Mouse (Mus musculus) intestine, embryonic 16.5 days (tissue): ENCODE measurements around the gene Ajuba. TPM values are rescaled to one million over a fixed set of nuclear protein-coding genes. Genes with fewer than 3 reads are reported as not detected.

ENCODE experiments used
- ATAC-seq: fragments of 200-750 bp; cut with Nextera tagmentation; 2 replicates; pipeline ENCODE4 v1.8.0; 2017; ENCODE audit warnings: moderate TSS enrichment, moderate library complexity
- H3K27ac ChIP-seq: fragments of 300-500 bp; sonication (generic); 2 replicates; pipeline ENCODE4 v1.5.1; 2014; ENCODE audit warnings: mild to moderate bottlenecking, low read length
- H3K27me3 ChIP-seq: fragments of 300-500 bp; sonication (generic); replicated peaks from 2 replicates; pipeline ENCODE4 v1.6.1; 2014; ENCODE audit warnings: low read length, control low read depth, mixed read lengths; ENCODE audit not compliant: control insufficient read depth, insufficient read depth
- H3K36me3 ChIP-seq: fragments of 300-500 bp; sonication (generic); 2 replicates; pipeline ENCODE4 v1.6.1; 2014; ENCODE audit warnings: low read length, control low read depth; ENCODE audit not compliant: control insufficient read depth, insufficient read depth
- H3K4me1 ChIP-seq: fragments of 300-500 bp; sonication (generic); 2 replicates; pipeline ENCODE4 v1.6.1; 2014; ENCODE audit warnings: low read length, control low read depth, mixed read lengths; ENCODE audit not compliant: control insufficient read depth, insufficient read depth
- H3K4me2 ChIP-seq: fragments of 300-500 bp; sonication (generic); 2 replicates; pipeline ENCODE4 v1.6.1; 2014; ENCODE audit warnings: low read depth, low read length, control low read depth
- H3K4me3 ChIP-seq: fragments of 300-500 bp; sonication (generic); 2 replicates; pipeline ENCODE4 v1.5.1; 2014; ENCODE audit warnings: mild to moderate bottlenecking, low read length
- H3K9ac ChIP-seq: fragments of 300-500 bp; sonication (generic); 2 replicates; pipeline ENCODE4 v1.6.1; 2014; ENCODE audit warnings: low read depth, low read length
- H3K9me3 ChIP-seq: fragments of 300-500 bp; sonication (generic); 2 replicates; pipeline ENCODE4 v1.6.1; 2016; ENCODE audit warnings: low read length, control low read depth; ENCODE audit not compliant: control insufficient read depth
- WGBS: fragments of 180-500 bp; shearing (Covaris S2); extraction: QIAGEN DNeasy Blood & Tissue Kit; methylation state at CpG from one replicate; pipeline ENCODE4 v1.1.7; 2014; 5-methylcytosine and 5-hydroxymethylcytosine counted together
- polyA plus RNA-seq: library from polyadenylated mRNA; unstranded; fragments of >200 nt; fragmentation: Nextera tagmentation; extraction: Ambion mirVana; gene quantifications from 2 replicates; pipeline ENCODE4 v1.2.1, GENCODE M21; 2015

Ajuba gene
- polyA plus RNA-seq, 1 experiment from 2014 or later: 13.1 TPM

GRCm38 (mm10) chr14:54609962-54610361 lies 32.6 kb upstream of the Ajuba start:
- Histone ChIP-seq H3K4me2 (no peak overlapping the region), H3K4me1 (no peaks in the 10 kb centered on the region), H3K27me3 (no peaks in the 10 kb centered on the region), H3K4me3 (no peak overlapping the region), H3K36me3 (0 out of 2 replicates have a peak, but pooled peaks cover 2% of the 10 kb centered on the region), H3K9me3 (no peaks in the 10 kb centered on the region), H3K27ac (no peak overlapping the region), H3K9ac (no peak overlapping the region)
- WGBS: 85% methylated on average over 4 of the region's 4 CpGs
- ATAC-seq: no peak

GRCm38 (mm10) chr14:54609245-54609644 lies 31.9 kb upstream of the Ajuba start:
- Histone ChIP-seq H3K27ac (no peak overlapping the region), H3K4me2 (no peak overlapping the region), H3K4me1 (no peaks in the 10 kb centered on the region), H3K4me3 (no peak overlapping the region), H3K27me3 (no peaks in the 10 kb centered on the region), H3K9ac (no peak overlapping the region), H3K36me3 (0 out of 2 replicates have a peak, but pooled peaks cover 2% of the 10 kb centered on the region), H3K9me3 (no peaks in the 10 kb centered on the region)
- 56% methylated on average over 4 of the region's 4 CpGs for WGBS
- ATAC-seq: no peak

GRCm38 (mm10) chr14:54607226-54607625 lies 29.9 kb upstream of the Ajuba start:
- Histone ChIP-seq H3K9ac (no peak overlapping the region), H3K4me1 (peaks cover 6% of the 10 kb centered on the region; the same call in 1 of the 2 replicates), H3K4me2 (no peak overlapping the region)

GRCm38 (mm10) chr14:54605752-54606321 lies 28.5 kb upstream of the Ajuba start, which contains the start of gene 4931414P19Rik:
4931414P19Rik (minus strand) TSS chr14:54605993.
- Histone ChIP-seq H3K4me3 (peak within 1 kb of the TSS; percentile 61), H3K4me2 (peak within 1 kb of the TSS; percentile 79), H3K4me1 (peaks cover 6% of the 10 kb centered on the region; the same call in 1 of the 2 replicates), H3K27me3 (no peaks in the 10 kb centered on the region), H3K9ac (peak within 1 kb of the TSS; percentile 76), H3K36me3 (no peaks in the 10 kb centered on the region), H3K27ac (peak within 1 kb of the TSS; percentile 78), H3K9me3 (no peaks in the 10 kb centered on the region)
- peak; percentile 56 for ATAC-seq
- under 1% methylated on average over 39 of the region's 39 CpGs for WGBS

More at GRCm38 (mm10) chr14:54607226-54607625, 29.9 kb upstream of the Ajuba start:
- Histone ChIP-seq H3K9me3 (no peaks in the 10 kb centered on the region), H3K27ac (no peak overlapping the region), H3K36me3 (0 out of 2 replicates have a peak, but pooled peaks cover 2% of the 10 kb centered on the region), H3K4me3 (no peak overlapping the region), H3K27me3 (no peaks in the 10 kb centered on the region)
- WGBS: 53% methylated on average over 8 of the region's 8 CpGs
- ATAC-seq: no peak

DNA sequence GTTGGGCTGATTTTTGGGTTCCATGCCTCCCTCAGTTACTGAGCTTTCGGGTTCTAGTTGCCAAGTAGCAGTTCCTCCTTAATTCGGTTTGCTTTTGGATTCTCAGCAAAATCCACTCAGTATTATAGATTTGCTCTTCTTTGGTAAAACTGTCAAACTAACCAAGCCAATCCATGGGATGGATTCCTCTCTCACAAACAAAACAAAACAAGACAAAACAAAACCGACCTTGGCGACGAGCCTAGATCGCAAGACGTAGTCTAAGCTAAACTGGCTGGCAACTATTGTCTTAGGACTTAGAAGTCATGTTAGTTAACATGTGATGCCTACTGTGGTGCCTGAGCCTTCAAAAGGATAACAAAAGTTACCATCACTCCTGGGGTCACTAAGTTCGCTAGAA lies 26.3 kb upstream of the Ajuba start:
- H3K9ac ChIP-seq: peak overlapping the region; percentile 89; the same call in 1 of the 2 replicates
- WGBS: 83% methylated on average over 8 of the region's 8 CpGs
- no peaks in the 10 kb centered on the region for H3K27me3 ChIP-seq
- peak overlapping the region; percentile 77 for H3K4me3 ChIP-seq
- peaks cover 6% of the 10 kb centered on the region; the same call in 1 of the 2 replicates for H3K4me1 ChIP-seq
- H3K4me2 ChIP-seq: peak overlapping the region; percentile 50; the same call in 1 of the 2 replicates
- ATAC-seq: no peak
- peak overlapping the region; percentile 87 for H3K27ac ChIP-seq
- H3K36me3 ChIP-seq: no peaks in the 10 kb centered on the region
- H3K9me3 ChIP-seq: no peaks in the 10 kb centered on the region

DNA sequence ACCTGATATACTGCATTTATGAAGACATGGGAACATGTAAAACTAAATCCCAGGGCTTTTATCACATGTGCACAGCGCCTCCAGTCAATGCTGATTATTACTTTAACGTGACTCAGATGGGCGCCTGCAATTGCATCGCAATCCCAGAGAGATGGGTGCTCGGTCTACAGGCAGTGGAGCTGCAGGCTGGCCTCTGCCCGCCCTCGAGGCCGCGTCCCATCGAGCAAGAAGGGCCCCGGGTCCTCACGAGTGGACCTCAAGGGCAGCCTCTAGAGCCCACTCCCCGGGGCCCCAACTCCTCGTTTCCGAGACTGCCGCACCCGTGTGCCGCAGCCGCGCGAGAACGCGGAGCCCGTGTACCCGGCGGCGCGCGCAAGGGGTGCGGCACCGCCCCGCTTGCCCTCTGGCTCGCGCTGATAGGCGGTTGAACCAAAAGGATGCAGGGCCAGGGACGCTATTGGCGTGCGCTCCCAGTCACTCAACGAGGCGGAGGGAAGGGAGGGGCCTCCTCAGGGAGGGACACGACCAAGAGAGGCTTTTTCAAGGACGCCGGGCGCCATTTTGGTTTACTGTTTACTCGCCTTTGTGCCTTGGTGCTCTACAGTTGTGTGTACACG lies 25.8 kb upstream of the Ajuba start:
- ATAC-seq: peak; percentile 99
- peak overlapping the region; percentile 77 for H3K4me3 ChIP-seq
- peak overlapping the region; percentile 50 for H3K4me2 ChIP-seq
- under 1% methylated on average over 46 of the region's 46 CpGs for WGBS
- no peaks in the 10 kb centered on the region for H3K27me3 ChIP-seq
- H3K9me3 ChIP-seq: no peaks in the 10 kb centered on the region
- peaks cover 6% of the 10 kb centered on the region; the same call in 1 of the 2 replicates for H3K4me1 ChIP-seq
- peak overlapping the region; percentile 97 for H3K27ac ChIP-seq
- peak overlapping the region; percentile 89 for H3K9ac ChIP-seq
- no peaks in the 10 kb centered on the region for H3K36me3 ChIP-seq

- no peaks in the 10 kb centered on the region for H3K27me3 ChIP-seq
- no peaks in the 10 kb centered on the region for H3K9me3 ChIP-seq
- 38% methylated on average over 4 of the region's 4 CpGs for WGBS
- peak overlapping the region; percentile 89 for H3K9ac ChIP-seq
- peak overlapping the region; percentile 77 for H3K4me3 ChIP-seq
- ATAC-seq: peak; percentile 8
- peak overlapping the region; percentile 97 for H3K27ac ChIP-seq
- H3K4me1 ChIP-seq: peaks cover 6% of the 10 kb centered on the region; the same call in 1 of the 2 replicates
- peak overlapping the region; percentile 50 for H3K4me2 ChIP-seq
- no peaks in the 10 kb centered on the region for H3K36me3 ChIP-seq
Measured at GRCm38 (mm10) chr14:54602613-54603012, 25.3 kb upstream of the Ajuba start.

DNA sequence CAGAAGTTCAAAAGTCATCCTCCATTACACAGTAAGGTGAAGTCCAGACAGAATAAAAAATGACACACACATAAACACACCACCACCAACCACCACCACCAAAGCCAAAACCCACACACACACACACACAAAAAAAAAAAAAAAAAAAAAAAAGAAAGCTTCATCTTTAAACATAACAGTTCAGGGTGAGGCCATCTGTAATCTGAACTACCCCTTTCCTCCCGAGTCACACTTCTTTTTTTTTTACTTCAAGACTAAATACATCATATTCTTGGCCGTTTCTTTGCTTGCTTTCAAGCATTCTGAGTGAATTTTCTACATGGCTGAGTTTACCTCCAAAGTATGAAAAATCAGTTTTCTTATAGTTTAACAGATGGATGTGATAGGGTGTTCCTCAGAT lies 24.2 kb upstream of the Ajuba start:
- no peak for ATAC-seq
- Histone ChIP-seq H3K27ac (no peak overlapping the region), H3K36me3 (no peaks in the 10 kb centered on the region), H3K4me2 (no peak overlapping the region), H3K4me3 (no peak overlapping the region), H3K9me3 (no peaks in the 10 kb centered on the region), H3K9ac (no peak overlapping the region), H3K27me3 (no peaks in the 10 kb centered on the region), H3K4me1 (peaks cover 6% of the 10 kb centered on the region; the same call in 1 of the 2 replicates)
- WGBS: 63% methylated on average over 2 of the region's 2 CpGs

DNA sequence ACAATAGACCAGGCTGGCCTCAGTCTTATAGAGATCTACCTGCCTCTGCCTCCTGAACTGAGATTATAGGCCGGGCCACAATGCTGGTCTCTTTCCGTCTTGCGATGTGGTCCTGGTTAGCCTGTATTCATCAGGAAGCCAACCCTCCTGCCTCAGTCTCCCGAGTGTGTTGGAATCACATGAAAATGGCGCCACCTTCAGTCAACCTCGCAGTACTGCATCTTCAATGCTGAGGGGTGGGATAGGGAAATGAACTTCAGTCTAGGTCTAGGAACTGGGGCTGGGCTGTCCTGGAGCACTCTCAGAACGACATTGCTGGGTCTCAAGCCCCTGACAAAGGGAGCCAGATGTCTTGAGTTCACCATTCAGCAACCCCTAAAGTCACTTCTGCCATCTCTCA lies 19.7 kb upstream of the Ajuba start:
- H3K27ac ChIP-seq: no peak overlapping the region
- H3K9ac ChIP-seq: no peak overlapping the region
- no peaks in the 10 kb centered on the region for H3K4me1 ChIP-seq
- no peak overlapping the region for H3K4me3 ChIP-seq
- WGBS: 75% methylated on average over 7 of the region's 7 CpGs
- H3K36me3 ChIP-seq: no peaks in the 10 kb centered on the region; the same call in 1 of the 2 replicates
- H3K4me2 ChIP-seq: no peak overlapping the region
- no peaks in the 10 kb centered on the region for H3K27me3 ChIP-seq
- ATAC-seq: no peak
- no peaks in the 10 kb centered on the region for H3K9me3 ChIP-seq
